Mouse (Mus musculus) spleen, postnatal 4 days (tissue): ENCODE measurements around the gene Ttc21b.

Source experiments
- DNase-seq, 2 experiments: peaks; one replicate each; pipeline ENCODE4 v3.0.0; 2022; ENCODE audit warnings: low spot score in 2 of 2

Ttc21b gene

DNA sequence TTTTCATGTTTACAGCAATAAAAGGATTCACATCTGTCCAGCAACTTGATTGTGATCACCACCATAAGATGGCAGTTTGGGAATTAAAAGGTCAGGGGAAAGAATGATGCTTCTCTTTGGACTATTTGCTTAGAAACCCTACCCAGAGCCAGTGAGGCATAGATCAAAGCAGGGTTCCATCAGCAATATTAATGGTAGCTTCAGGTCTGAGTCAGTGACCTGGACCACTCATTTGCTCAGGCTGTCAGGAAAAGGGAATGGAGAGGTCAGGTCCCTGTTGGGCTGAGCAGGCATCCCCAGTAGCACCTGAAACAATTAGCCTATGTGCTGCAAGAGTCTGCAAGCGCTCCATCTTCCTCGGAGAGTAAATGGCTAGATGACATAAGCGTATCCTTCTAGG, 84.8 kb downstream of the Ttc21b start:
- no peak for DNase-seq

DNA sequence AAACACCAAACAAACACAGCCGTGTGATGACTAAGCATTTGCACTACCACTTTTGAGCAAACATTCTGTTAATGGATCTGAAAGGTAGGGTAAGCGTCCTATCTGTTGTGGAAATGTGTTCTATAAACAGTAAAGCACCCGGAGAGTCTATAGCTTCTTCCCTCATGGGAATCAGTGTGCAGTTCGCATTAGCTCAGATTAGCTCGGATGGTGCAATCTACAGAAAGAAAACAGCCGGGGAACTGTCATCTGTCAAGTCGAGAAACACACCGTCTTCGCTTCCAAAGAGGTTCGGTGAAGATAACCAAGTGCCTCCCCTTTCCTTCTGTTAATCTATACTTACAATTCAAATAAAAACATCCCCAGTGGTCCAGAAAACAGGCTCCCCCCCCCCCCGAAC, 85.7 kb downstream of the Ttc21b start:
- DNase-seq = no peak

DNA sequence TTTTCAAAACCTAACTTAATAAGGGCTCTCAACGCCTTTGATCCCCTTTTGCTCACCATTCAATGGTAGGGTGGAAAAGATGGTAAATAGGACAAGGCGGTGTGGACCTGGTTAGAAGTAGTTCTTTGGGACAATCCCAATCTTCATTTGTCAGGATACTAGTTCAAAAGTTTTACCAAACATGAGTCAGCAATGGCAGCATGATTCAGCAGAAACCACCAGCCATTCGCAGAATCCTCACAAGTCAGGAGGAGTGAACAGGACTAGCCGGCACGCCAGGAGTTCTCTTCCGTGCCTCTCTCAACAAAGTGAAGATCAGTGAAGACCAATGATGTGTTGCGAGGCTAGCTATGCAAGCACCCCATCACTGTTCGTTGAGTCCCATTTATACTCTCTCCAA, 91.4 kb downstream of the Ttc21b start:
- no peak for DNase-seq

DNA sequence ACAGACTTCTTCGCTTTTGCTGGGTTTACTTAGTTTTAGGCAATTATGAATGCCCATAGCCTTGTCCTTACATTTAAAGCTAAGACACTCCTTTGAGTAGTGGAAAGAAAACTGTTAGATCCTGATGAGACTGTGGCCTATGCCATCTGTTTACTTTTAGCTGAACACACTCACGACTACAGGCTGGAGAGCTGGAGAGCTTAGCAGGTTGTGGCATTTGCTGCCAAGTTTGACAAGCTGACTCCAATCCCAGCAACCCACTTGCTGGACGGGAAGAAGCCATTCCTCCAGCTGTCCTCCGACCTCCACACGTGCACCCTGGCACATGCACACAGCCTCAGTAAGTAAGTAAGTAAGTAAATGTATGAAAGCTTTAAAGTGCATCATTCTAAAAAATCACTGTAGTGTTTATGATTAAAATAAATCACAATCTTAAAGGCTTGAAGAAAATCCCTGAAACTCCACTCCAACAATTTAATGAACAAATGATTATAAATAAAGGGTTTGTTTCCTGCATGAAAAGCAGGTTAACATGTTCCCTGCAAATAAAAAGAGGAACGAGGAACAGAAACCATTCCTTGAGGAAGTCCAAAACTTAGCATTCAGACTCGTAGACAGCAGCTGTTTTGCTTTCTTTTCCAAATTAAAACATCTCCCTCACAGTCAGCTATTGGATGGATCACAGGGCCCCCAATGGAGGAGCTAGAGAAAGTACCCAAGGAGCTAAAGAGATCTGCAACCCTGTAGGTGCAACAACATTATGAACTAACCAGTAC, 98.1 kb downstream of the Ttc21b start:
- no peak for DNase-seq

GRCm38 (mm10) chr2:66151436-66151835, 105.0 kb downstream of the Ttc21b start:
- no peak for DNase-seq

DNA sequence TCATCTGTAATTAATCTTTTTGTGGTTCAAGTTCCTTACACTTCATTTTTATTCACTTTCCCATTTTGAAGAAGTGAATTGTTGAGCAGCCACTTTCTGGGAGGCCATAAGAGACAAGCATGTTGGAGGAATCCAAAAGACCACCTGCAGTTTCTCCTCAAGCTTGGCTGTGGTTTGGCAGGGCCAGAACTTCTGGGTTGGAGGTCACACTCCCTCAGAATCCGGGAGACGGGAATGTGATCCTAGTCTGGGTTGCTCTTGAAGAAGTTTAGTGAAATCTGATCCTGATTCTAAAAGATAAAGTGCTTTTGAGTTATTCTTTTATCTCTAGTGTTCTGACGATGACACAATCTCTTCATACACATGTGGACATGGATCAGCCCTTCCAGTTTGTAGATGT, 105.9 kb downstream of the Ttc21b start:
- no peak for DNase-seq

GRCm38 (mm10) chr2:66148654-66149230, 107.7 kb downstream of the Ttc21b start:
- no peak for DNase-seq

- DNase-seq = no peak
Observed at GRCm38 (mm10) chr2:66146473-66146872, 109.9 kb downstream of the Ttc21b start.

- DNase-seq = no peak
Observed at GRCm38 (mm10) chr2:66144770-66145169, 111.6 kb downstream of the Ttc21b start.

DNA sequence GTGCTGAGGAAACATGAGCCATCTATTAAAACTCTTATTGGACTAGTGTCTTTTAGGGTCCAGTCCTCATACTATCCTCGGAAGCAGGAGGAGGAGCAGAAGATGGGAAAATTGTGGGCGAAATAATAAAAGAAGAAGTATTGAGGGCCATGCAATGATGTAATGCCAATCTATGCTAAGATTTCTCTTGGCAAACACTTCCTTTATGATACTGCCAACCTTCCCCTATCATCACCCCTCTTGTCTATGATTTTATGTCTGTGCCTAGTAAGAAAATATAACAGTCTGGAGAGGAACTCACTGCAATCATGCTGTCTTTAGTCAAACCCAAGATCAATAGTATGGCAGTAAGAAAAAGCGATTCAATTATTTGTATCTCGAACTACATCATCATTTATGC, 113.1 kb downstream of the Ttc21b start:
- DNase-seq = no peak

GRCm38 (mm10) chr2:66142711-66143110, 113.7 kb downstream of the Ttc21b start:
- DNase-seq = no peak

- no peak for DNase-seq
Observed at GRCm38 (mm10) chr2:66142268-66142667, 114.1 kb downstream of the Ttc21b start.

DNA sequence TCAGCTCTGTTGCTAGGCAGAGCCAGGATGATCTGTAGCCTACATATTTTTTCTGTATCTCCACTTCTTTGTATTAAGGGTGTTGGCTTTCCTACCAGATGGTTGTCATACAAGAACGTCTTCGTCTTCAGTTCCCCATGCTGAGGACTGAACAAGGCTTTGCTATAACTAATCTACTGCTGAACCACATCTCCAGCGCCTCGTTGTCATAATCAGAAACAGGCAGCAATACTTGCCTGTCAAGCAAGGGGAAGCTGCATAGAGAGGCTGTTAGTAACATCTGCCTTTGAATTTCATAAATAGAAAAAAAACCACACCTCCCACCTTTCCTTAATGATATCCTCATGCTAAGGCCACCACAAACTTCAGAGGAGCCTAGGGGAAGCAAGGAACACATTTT, 116.2 kb downstream of the Ttc21b start:
- no peak for DNase-seq
